Mouse (Mus musculus): ENCODE measurements around the gene Trappc1. TPM values are rescaled to one million over a fixed set of nuclear protein-coding genes. Genes with fewer than 3 reads are reported as not detected.
A peak's percentile ranks its signal among the peaks of the same experiment; 100 is the strongest.

The Trappc1 gene
- 152 and 159 TPM in 2 replicates for polyA plus RNA-seq (2016; fragmentation: Nextera tagmentation; extraction: Ambion mirVana)

- Histone ChIP-seq H3K27me3 (replicated peaks; ENCODE audit: low read depth, poor library complexity, severe bottlenecking) (peaks cover 30% of the 10 kb centered on the region), H3K9me3 (no peaks in the 10 kb centered on the region), H3K4me1 (peaks cover 52% of the 10 kb centered on the region), H3K4me3 (peak within 1 kb of the TSS; percentile 78), H3K27ac (replicated peaks) (peak within 1 kb of the TSS; percentile 96), H3K36me3 (replicated peaks) (peaks cover 25% of the 10 kb centered on the region)
- DNase-seq (ENCODE audit: low spot score), result peak; percentile 100
- 0% methylated on average over 30 of the region's 30 CpGs for WGBS
Measured at GRCm38 (mm10) chr11:69323667-69324111, at the start of gene Trappc1, which contains the start of gene Cntrob. TSS of gene Trappc1 (plus strand) at chr11:69323980. TSS of gene Cntrob (minus strand) at chr11:69323775.

GRCm38 (mm10) chr11:69275650-69276049, 48.1 kb upstream of the Trappc1 start:
- no peaks in the 10 kb centered on the region for H3K36me3 ChIP-seq (replicated peaks)
- 0 out of 2 replicates have a peak, but pooled peaks cover 3% of the 10 kb centered on the region for H3K27me3 ChIP-seq (replicated peaks; ENCODE audit: low read depth, poor library complexity, severe bottlenecking)
- no peak overlapping the region for H3K27ac ChIP-seq (replicated peaks)
- DNase-seq (ENCODE audit: low spot score), result no peak
- no peaks in the 10 kb centered on the region for H3K9me3 ChIP-seq
- peaks cover 4% of the 10 kb centered on the region; the same call in 1 of the 2 replicates for H3K4me1 ChIP-seq
- 81% methylated on average over 6 of the region's 6 CpGs for WGBS
- no peak overlapping the region for H3K4me3 ChIP-seq

DNA sequence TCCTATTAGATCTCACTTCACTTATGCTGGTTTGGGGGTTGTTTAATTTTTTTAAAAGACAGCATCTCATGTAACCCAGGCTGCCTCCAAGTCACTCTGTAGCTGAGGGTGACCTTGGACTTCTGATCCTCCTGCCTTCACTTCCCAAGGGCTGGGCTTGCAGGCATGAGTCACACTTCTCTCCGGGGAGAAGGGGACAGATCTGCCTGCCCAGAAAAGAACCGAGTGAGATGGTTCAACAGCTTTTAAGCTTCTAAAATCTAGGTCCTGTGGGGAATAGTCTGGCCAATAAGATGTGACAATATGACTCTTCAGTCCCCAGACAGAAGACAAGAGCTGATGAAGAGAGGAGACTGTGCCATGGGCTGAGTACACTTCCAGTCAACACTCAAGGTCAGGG, 47.7 kb upstream of the Trappc1 start:
- Histone ChIP-seq H3K27ac (replicated peaks) (no peak overlapping the region), H3K36me3 (replicated peaks) (no peaks in the 10 kb centered on the region), H3K27me3 (replicated peaks; ENCODE audit: low read depth, poor library complexity, severe bottlenecking) (no peaks in the 10 kb centered on the region), H3K4me3 (no peak overlapping the region), H3K4me1 (peaks cover 4% of the 10 kb centered on the region; the same call in 1 of the 2 replicates), H3K9me3 (no peaks in the 10 kb centered on the region)
- WGBS, result 79% methylated on average over 2 of the region's 2 CpGs
- DNase-seq (ENCODE audit: low spot score), result no peak

DNA sequence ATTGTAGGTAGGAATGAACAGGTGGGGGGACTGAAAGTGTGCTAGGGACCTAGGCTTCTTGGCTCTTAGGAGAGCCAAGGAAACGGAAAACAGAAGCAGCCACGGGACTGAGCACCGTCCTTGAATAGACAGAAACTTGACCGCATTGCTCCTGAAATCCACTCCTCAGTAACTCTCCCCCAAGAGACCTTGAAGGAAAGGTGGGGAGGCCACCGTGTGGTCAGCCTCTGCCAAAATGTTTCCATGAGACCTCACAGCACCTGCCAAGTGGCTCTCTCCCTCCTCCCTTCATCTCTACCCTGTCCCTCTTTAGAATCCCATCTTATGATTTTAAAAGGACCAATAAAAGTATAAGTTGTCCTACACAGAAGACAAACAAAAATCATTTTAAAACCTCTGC, 46.5 kb upstream of the Trappc1 start:
- H3K4me1 ChIP-seq, result no peaks in the 10 kb centered on the region
- no peaks in the 10 kb centered on the region for H3K9me3 ChIP-seq
- no peak for DNase-seq (ENCODE audit: low spot score)
- 73% methylated on average over 5 of the region's 5 CpGs for WGBS
- H3K36me3 ChIP-seq (replicated peaks), result no peaks in the 10 kb centered on the region
- no peak overlapping the region for H3K27ac ChIP-seq (replicated peaks)
- no peaks in the 10 kb centered on the region for H3K27me3 ChIP-seq (replicated peaks; ENCODE audit: low read depth, poor library complexity, severe bottlenecking)
- no peak overlapping the region for H3K4me3 ChIP-seq

DNA sequence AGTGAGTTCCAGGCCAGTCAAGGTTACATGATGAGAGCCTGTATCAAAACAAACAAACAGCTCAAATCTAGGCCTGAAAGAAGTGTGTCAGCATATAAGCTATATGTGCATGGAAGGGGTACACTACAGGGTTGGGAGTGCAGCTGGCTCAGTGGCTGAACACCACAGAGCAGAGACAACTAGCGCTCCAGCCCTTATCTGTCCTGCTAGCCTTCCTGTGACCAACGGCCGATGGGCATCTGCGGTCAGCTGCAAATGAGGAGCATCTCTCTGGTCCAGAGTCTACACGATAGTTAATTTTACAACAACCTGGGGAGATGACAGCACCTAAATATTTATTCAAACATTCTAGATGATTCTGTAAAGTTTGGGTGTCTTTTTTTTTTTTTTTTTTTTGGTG, 32.7 kb upstream of the Trappc1 start:
- H3K36me3 ChIP-seq (replicated peaks), result no peaks in the 10 kb centered on the region
- H3K27me3 ChIP-seq (replicated peaks; ENCODE audit: low read depth, poor library complexity, severe bottlenecking), result no peaks in the 10 kb centered on the region
- H3K9me3 ChIP-seq, result no peaks in the 10 kb centered on the region
- H3K4me1 ChIP-seq, result no peaks in the 10 kb centered on the region
- WGBS, result 93% methylated on average over 5 of the region's 5 CpGs
- DNase-seq (ENCODE audit: low spot score), result no peak
- H3K27ac ChIP-seq (replicated peaks), result no peak overlapping the region
- H3K4me3 ChIP-seq, result no peak overlapping the region

DNA sequence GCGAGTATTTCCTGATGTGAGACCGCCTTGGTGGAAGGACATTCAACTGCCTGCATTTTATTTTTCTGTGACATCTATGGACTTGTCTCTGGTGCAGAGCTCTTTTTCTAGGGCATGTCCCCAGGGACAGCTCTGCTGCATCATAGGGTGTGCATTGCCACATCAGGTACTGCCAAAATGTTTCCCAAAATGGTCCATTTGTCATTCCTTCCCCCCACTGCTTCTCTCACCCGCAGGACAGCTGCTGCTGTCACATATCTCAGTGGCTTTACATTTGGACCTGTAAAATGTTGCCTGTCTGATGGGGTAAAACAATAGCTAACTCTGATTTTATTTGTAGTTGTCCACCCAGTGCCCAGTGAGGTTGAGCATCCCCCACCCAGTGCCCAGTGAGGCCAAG, 28.5 kb upstream of the Trappc1 start:
- no peak for DNase-seq (ENCODE audit: low spot score)
- WGBS, result 90% methylated on average over 3 of the region's 3 CpGs
- Histone ChIP-seq H3K4me3 (no peak overlapping the region), H3K27me3 (replicated peaks; ENCODE audit: low read depth, poor library complexity, severe bottlenecking) (no peaks in the 10 kb centered on the region), H3K9me3 (no peaks in the 10 kb centered on the region), H3K36me3 (replicated peaks) (peaks cover 33% of the 10 kb centered on the region), H3K4me1 (no peaks in the 10 kb centered on the region), H3K27ac (replicated peaks) (no peak overlapping the region)

- 92% methylated on average over 2 of the region's 2 CpGs for WGBS
- H3K27ac ChIP-seq (replicated peaks), result no peak overlapping the region
- no peaks in the 10 kb centered on the region for H3K9me3 ChIP-seq
- no peaks in the 10 kb centered on the region for H3K27me3 ChIP-seq (replicated peaks; ENCODE audit: low read depth, poor library complexity, severe bottlenecking)
- peaks cover 58% of the 10 kb centered on the region for H3K36me3 ChIP-seq (replicated peaks)
- H3K4me1 ChIP-seq, result no peaks in the 10 kb centered on the region
- DNase-seq (ENCODE audit: low spot score), result no peak
- no peak overlapping the region for H3K4me3 ChIP-seq
Measured at GRCm38 (mm10) chr11:69297799-69298198, 26.0 kb upstream of the Trappc1 start.

- DNase-seq (ENCODE audit: low spot score), result no peak
- H3K4me3 ChIP-seq, result no peak overlapping the region
- H3K27ac ChIP-seq (replicated peaks), result no peak overlapping the region
- H3K4me1 ChIP-seq, result no peaks in the 10 kb centered on the region
- WGBS, result 70% methylated on average over 7 of the region's 7 CpGs
- H3K9me3 ChIP-seq, result no peaks in the 10 kb centered on the region
- peaks cover 62% of the 10 kb centered on the region for H3K36me3 ChIP-seq (replicated peaks)
- no peaks in the 10 kb centered on the region for H3K27me3 ChIP-seq (replicated peaks; ENCODE audit: low read depth, poor library complexity, severe bottlenecking)
Measured at GRCm38 (mm10) chr11:69298231-69298630, 25.5 kb upstream of the Trappc1 start.

- no peak overlapping the region for H3K27ac ChIP-seq (replicated peaks)
- peaks cover 97% of the 10 kb centered on the region for H3K36me3 ChIP-seq (replicated peaks)
- no peaks in the 10 kb centered on the region for H3K27me3 ChIP-seq (replicated peaks; ENCODE audit: low read depth, poor library complexity, severe bottlenecking)
- H3K4me1 ChIP-seq, result no peaks in the 10 kb centered on the region
- H3K4me3 ChIP-seq, result no peak overlapping the region
- DNase-seq (ENCODE audit: low spot score), result no peak
- WGBS, result 91% methylated on average over 7 of the region's 7 CpGs
- H3K9me3 ChIP-seq, result no peaks in the 10 kb centered on the region
Measured at GRCm38 (mm10) chr11:69302817-69303216, 21.0 kb upstream of the Trappc1 start.

DNA sequence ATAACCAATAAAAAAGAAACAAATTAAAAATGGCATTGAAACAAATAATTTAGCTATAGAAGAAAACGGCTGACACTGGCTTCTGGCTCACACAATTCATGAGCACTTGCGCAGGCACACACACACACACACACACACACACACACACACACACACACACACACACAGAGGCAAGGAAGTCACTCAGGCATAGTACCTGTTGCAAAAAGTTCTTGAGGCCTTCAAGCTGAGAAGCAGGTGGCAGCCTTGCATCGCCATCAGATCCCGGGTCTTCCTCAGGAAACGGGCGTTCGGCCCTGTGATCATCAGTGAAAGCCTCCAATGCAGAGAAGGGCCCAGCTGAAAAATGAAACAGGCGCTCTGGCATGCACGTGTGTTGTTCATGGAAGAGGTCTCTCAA, 18.5 kb upstream of the Trappc1 start:
- no peak for DNase-seq (ENCODE audit: low spot score)
- peaks cover 99% of the 10 kb centered on the region for H3K36me3 ChIP-seq (replicated peaks)
- WGBS, result 94% methylated on average over 9 of the region's 9 CpGs

GRCm38 (mm10) chr11:69306039-69306438, 17.7 kb upstream of the Trappc1 start:
- Histone ChIP-seq H3K36me3 (replicated peaks) (peaks cover 99% of the 10 kb centered on the region), H3K9me3 (no peaks in the 10 kb centered on the region), H3K27me3 (replicated peaks; ENCODE audit: low read depth, poor library complexity, severe bottlenecking) (no peaks in the 10 kb centered on the region), H3K4me3 (no peak overlapping the region), H3K27ac (replicated peaks) (no peak overlapping the region), H3K4me1 (no peaks in the 10 kb centered on the region)
- 93% methylated on average over 2 of the region's 2 CpGs for WGBS
- DNase-seq (ENCODE audit: low spot score), result no peak

More for the DNA sequence above, 18.5 kb upstream of the Trappc1 start:
- H3K4me3 ChIP-seq, result no peak overlapping the region
- no peaks in the 10 kb centered on the region for H3K4me1 ChIP-seq
- H3K27me3 ChIP-seq (replicated peaks; ENCODE audit: low read depth, poor library complexity, severe bottlenecking), result no peaks in the 10 kb centered on the region
- H3K27ac ChIP-seq (replicated peaks), result no peak overlapping the region
- H3K9me3 ChIP-seq, result no peaks in the 10 kb centered on the region

GRCm38 (mm10) chr11:69311266-69311665, 12.5 kb upstream of the Trappc1 start:
- H3K27me3 ChIP-seq (replicated peaks; ENCODE audit: low read depth, poor library complexity, severe bottlenecking), result no peaks in the 10 kb centered on the region

DNA sequence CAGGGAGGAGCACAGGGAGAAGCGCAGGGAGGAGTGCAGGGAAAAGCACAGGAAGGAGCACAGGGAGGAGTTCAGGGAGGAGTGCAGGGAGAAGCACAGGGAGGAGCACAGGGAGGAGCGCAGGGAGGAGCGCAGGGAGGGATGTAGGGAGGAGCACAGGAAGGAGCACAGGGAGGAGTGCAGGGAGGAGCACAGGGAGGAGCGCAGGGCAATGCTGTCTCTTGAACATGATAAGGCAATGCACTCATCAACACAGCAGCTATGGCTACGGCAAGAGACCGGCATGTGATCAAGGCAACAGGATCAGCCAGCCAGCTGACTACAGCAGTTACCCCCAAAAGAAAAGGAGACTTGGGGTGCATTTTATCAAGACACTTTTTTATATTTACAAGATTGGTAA, 7.4 kb upstream of the Trappc1 start:
- no peak overlapping the region for H3K27ac ChIP-seq (replicated peaks)
- H3K36me3 ChIP-seq (replicated peaks), result peaks cover 96% of the 10 kb centered on the region
- no peaks in the 10 kb centered on the region for H3K27me3 ChIP-seq (replicated peaks; ENCODE audit: low read depth, poor library complexity, severe bottlenecking)
- H3K4me1 ChIP-seq, result no peaks in the 10 kb centered on the region
- H3K4me3 ChIP-seq, result no peak overlapping the region
- no peaks in the 10 kb centered on the region for H3K9me3 ChIP-seq
- no peak for DNase-seq (ENCODE audit: low spot score)
- 99% methylated on average over 6 of the region's 6 CpGs for WGBS

More at GRCm38 (mm10) chr11:69311266-69311665, 12.5 kb upstream of the Trappc1 start:
- WGBS, result 83% methylated on average over 7 of the region's 7 CpGs
- H3K36me3 ChIP-seq (replicated peaks), result peaks cover 100% of the 10 kb centered on the region
- DNase-seq (ENCODE audit: low spot score), result no peak
- no peak overlapping the region for H3K4me3 ChIP-seq
- H3K27ac ChIP-seq (replicated peaks), result no peak overlapping the region
- no peaks in the 10 kb centered on the region for H3K9me3 ChIP-seq
- H3K4me1 ChIP-seq, result no peaks in the 10 kb centered on the region

Data from embryonic facial prominence, embryonic 10.5 days (tissue).